Mouse (Mus musculus): ENCODE results near the gene Ltk. TPM values are rescaled to one million over a fixed set of nuclear protein-coding genes. Genes with fewer than 3 reads are reported as not detected.
A peak's percentile ranks its signal among the peaks of the same experiment; 100 is the strongest.

The Ltk gene
- total and polyA plus RNA-seq, 2 experiments from 2014 or later = 2.7 to 9.9 TPM

- H3K27me3 ChIP-seq (ENCODE audit: insufficient read depth, low read length) = peaks cover 39% of the 10 kb centered on the region
- no peak for ATAC-seq (ENCODE audit: low FRiP score)
- no peak for DNase-seq (ENCODE audit: low spot score)
Measured at GRCm38 (mm10) chr2:119743176-119743807, 16.9 kb downstream of the Ltk start.

GRCm38 (mm10) chr2:119742461-119743175 is 17.6 kb downstream of the Ltk start:
- H3K9ac ChIP-seq (replicated peaks; ENCODE audit: low read length, poor library complexity, severe bottlenecking) = peak overlapping the region; percentile 29; the same call in 1 of the 2 replicates
- H3K27me3 ChIP-seq (ENCODE audit: insufficient read depth, low read length) = peaks cover 44% of the 10 kb centered on the region
- no peaks in the 10 kb centered on the region for H3K36me3 ChIP-seq (ENCODE audit: insufficient read depth, low read length)
- WGBS = 0% methylated on average over 60 of the region's 70 CpGs
- peaks cover 12% of the 10 kb centered on the region; the same call in 1 of the 2 replicates for H3K4me1 ChIP-seq (ENCODE audit: insufficient read depth, low read length)
- no peaks in the 10 kb centered on the region for H3K9me3 ChIP-seq (ENCODE audit: low read length)
- ATAC-seq (ENCODE audit: low FRiP score) (peak; percentile 41), DNase-seq (ENCODE audit: low spot score) (no peak)
- peak overlapping the region; percentile 47 for H3K4me3 ChIP-seq (ENCODE audit: low read depth, low read length)
- TF ChIP-seq CTCF (IDR thresholded peaks at IDR 0.05) = no peak
- H3K4me2 ChIP-seq (ENCODE audit: low read depth, low read length, poor library complexity, severe bottlenecking) = peak overlapping the region; percentile 80
- no peak overlapping the region for H3K27ac ChIP-seq (ENCODE audit: low read depth, low read length)

More at GRCm38 (mm10) chr2:119743176-119743807, 16.9 kb downstream of the Ltk start:
- Histone ChIP-seq H3K27ac (ENCODE audit: low read depth, low read length) (no peak overlapping the region), H3K4me3 (ENCODE audit: low read depth, low read length) (peak overlapping the region; percentile 47), H3K36me3 (ENCODE audit: insufficient read depth, low read length) (no peaks in the 10 kb centered on the region), H3K4me1 (ENCODE audit: insufficient read depth, low read length) (peaks cover 12% of the 10 kb centered on the region; the same call in 1 of the 2 replicates), H3K9ac (replicated peaks; ENCODE audit: low read length, poor library complexity, severe bottlenecking) (no peak overlapping the region), H3K9me3 (ENCODE audit: low read length) (no peaks in the 10 kb centered on the region), H3K4me2 (ENCODE audit: low read depth, low read length, poor library complexity, severe bottlenecking) (peak overlapping the region; percentile 80)
- WGBS = 7% methylated on average over 28 of the region's 31 CpGs
- TF ChIP-seq CTCF (IDR thresholded peaks at IDR 0.05) = no peak

GRCm38 (mm10) chr2:119741581-119742411 is 18.4 kb downstream of the Ltk start, which contains the start of gene Itpka:
Itpka (plus strand) TSS chr2:119742337.
- no peaks in the 10 kb centered on the region for H3K9me3 ChIP-seq (ENCODE audit: low read length)
- H3K9ac ChIP-seq (replicated peaks; ENCODE audit: low read length, poor library complexity, severe bottlenecking) = peak within 1 kb of the TSS; percentile 29; the same call in 1 of the 2 replicates
- H3K4me1 ChIP-seq (ENCODE audit: insufficient read depth, low read length) = peaks cover 12% of the 10 kb centered on the region; the same call in 1 of the 2 replicates
- peak; percentile 42 for DNase-seq (ENCODE audit: low spot score)
- peak within 1 kb of the TSS; percentile 80 for H3K4me2 ChIP-seq (ENCODE audit: low read depth, low read length, poor library complexity, severe bottlenecking)
- H3K27me3 ChIP-seq (ENCODE audit: insufficient read depth, low read length) = peaks cover 45% of the 10 kb centered on the region
- under 1% methylated on average over 38 of the region's 53 CpGs for WGBS
- H3K36me3 ChIP-seq (ENCODE audit: insufficient read depth, low read length) = no peaks in the 10 kb centered on the region
- peak within 1 kb of the TSS; percentile 47 for H3K4me3 ChIP-seq (ENCODE audit: low read depth, low read length)
- H3K27ac ChIP-seq (ENCODE audit: low read depth, low read length) = no peak within 1 kb of the TSS
- no peak for TF ChIP-seq CTCF (IDR thresholded peaks at IDR 0.05)
- peak; percentile 32 for ATAC-seq (ENCODE audit: low FRiP score)

GRCm38 (mm10) chr2:119740567-119740966 is 19.7 kb downstream of the Ltk start:
- H3K9ac ChIP-seq (replicated peaks; ENCODE audit: low read length, poor library complexity, severe bottlenecking) = no peak overlapping the region
- TF ChIP-seq CTCF (IDR thresholded peaks at IDR 0.05) = no peak
- H3K4me3 ChIP-seq (ENCODE audit: low read depth, low read length) = no peak overlapping the region
- H3K27ac ChIP-seq (ENCODE audit: low read depth, low read length) = no peak overlapping the region
- DNase-seq (ENCODE audit: low spot score) = no peak
- WGBS = 13% methylated on average over 2 of the region's 2 CpGs
- H3K36me3 ChIP-seq (ENCODE audit: insufficient read depth, low read length) = 0 out of 2 replicates have a peak, but pooled peaks cover 4% of the 10 kb centered on the region
- no peak for ATAC-seq (ENCODE audit: low FRiP score)
- peaks cover 45% of the 10 kb centered on the region for H3K27me3 ChIP-seq (ENCODE audit: insufficient read depth, low read length)
- no peaks in the 10 kb centered on the region for H3K9me3 ChIP-seq (ENCODE audit: low read length)
- no peak overlapping the region for H3K4me2 ChIP-seq (ENCODE audit: low read depth, low read length, poor library complexity, severe bottlenecking)
- peaks cover 12% of the 10 kb centered on the region; the same call in 1 of the 2 replicates for H3K4me1 ChIP-seq (ENCODE audit: insufficient read depth, low read length)

GRCm38 (mm10) chr2:119737124-119737523 is 23.1 kb downstream of the Ltk start:
- Histone ChIP-seq H3K27me3 (ENCODE audit: insufficient read depth, low read length) (peaks cover 19% of the 10 kb centered on the region), H3K4me3 (ENCODE audit: low read depth, low read length) (no peak overlapping the region), H3K4me1 (ENCODE audit: insufficient read depth, low read length) (peaks cover 5% of the 10 kb centered on the region; the same call in 1 of the 2 replicates), H3K9ac (replicated peaks; ENCODE audit: low read length, poor library complexity, severe bottlenecking) (no peak overlapping the region), H3K27ac (ENCODE audit: low read depth, low read length) (no peak overlapping the region), H3K9me3 (ENCODE audit: low read length) (no peaks in the 10 kb centered on the region), H3K4me2 (ENCODE audit: low read depth, low read length, poor library complexity, severe bottlenecking) (no peak overlapping the region), H3K36me3 (ENCODE audit: insufficient read depth, low read length) (peaks cover 20% of the 10 kb centered on the region)
- no peak for TF ChIP-seq CTCF (IDR thresholded peaks at IDR 0.05)
- DNase-seq (ENCODE audit: low spot score) (no peak), ATAC-seq (ENCODE audit: low FRiP score) (no peak)
- WGBS = 20% methylated on average over 12 of the region's 12 CpGs

Measured in midbrain, postnatal 0 days (tissue).